Mouse (Mus musculus) liver, adult 2 months (tissue): Measurements from ENCODE around the gene Crabp2.

Experiments used
- CTCF ChIP-seq: fragments of 200-500 bp; IDR thresholded peaks from 2 replicates; pipeline ENCODE4 v1.5.1; 2011; ENCODE audit warnings: low read depth, low read length, control low read depth
- POLR2A ChIP-seq: fragments of 200-500 bp; IDR thresholded peaks from 2 replicates; pipeline ENCODE4 v1.6.1; 2011; ENCODE audit warnings: low read length, control low read depth; ENCODE audit not compliant: insufficient read depth; ENCODE audit errors: extremely low read depth

- TF ChIP-seq CTCF (no peak), POLR2A (no peak)
These were observed 34.6 kb upstream of the Crabp2 start for GRCm38 (mm10) chr3:87913891-87914290.
